Mouse (Mus musculus) layer of hippocampus, postnatal 14 days (tissue): ENCODE measurements at regions not wholly inside any gene's neighbourhood (a gene's known extent, or its start where the extent isn't known, plus 50 kb on each side); places are given as distances from the start of the nearest gene placed in this dataset.

Experiments used
- DNase-seq, 2 experiments: peaks; one replicate each; pipeline ENCODE4 v3.0.0; 2021 to 2022; ENCODE audit warnings: low spot score in 2 of 2, mixed read lengths in 1 of 2

DNA sequence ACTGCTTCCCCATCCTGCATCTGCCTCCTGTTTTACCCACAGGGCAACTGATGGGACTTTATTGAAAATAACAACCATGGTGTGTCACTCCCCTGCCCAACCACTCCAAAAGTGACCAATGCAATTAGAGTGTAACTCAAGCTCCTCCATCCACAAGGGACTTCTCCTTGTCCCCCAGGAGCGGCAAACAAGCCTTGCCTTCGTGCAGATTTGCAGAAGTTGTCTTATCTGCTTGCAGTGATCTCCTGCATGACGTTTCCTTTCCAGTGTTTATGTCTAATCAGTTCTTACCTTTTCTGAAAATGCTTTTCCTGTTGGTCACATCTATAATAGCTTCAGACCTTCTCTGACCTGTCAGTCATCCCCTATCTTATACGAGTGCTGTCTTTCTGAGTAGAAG, 100.5 kb upstream of the Rxylt1 start:
- DNase-seq: no peak

DNA sequence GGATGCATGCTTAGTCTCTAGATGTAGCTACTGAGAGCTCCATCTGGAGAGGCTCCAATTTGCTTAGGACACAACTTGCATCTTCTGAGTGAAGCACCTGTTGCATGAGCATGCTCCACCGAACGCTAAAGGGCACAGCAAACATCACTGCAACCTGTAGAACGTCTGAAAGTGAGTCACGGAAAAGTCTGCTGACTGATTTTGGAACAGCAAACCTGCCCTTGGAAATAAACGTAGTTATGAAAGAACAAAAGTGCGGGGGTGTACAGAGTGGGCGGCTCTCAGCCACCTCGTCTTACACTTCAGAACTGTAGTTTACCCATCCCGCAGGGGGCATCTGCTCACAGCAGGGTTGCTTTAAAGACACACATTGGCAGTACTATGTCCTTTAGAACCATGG, 97.0 kb upstream of the Rxylt1 start:
- no peak for DNase-seq

- DNase-seq: peak in 1 of 2 experiments; percentile 22
Measured at GRCm38 (mm10) chr10:122193343-122193742, 96.2 kb upstream of the Rxylt1 start.

GRCm38 (mm10) chr10:122185152-122185745, 88.1 kb upstream of the Rxylt1 start:
- peak in 1 of 2 experiments; percentile 54 for DNase-seq

GRCm38 (mm10) chr10:122183025-122183424, 85.9 kb upstream of the Rxylt1 start:
- DNase-seq: peak in 1 of 2 experiments; percentile 64

DNA sequence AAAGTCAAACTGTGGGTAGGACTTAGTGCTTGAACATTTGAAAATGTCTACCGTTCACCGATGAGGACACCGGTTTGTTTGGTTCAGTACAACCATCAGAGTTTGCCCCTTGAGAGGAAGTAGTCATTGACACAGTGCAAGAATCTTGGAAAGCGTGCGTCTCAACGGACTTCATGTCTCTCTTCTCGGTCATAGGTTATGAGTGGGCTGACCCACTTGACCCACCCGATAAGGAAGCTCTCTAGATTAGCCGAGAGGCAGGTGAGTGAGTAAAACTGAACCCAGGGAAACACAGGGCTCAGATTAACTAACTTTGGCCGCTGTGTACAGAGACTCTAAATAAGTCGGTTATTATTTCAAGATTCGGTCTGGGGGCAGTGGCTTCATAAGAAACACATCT, 51.9 kb upstream of the Rxylt1 start:
- no peak for DNase-seq

- no peak for DNase-seq
Measured at GRCm38 (mm10) chr10:122148609-122149008, 51.4 kb upstream of the Rxylt1 start.
